Mouse (Mus musculus) stomach, postnatal 0 days (tissue): ENCODE data around the gene Saysd1.

Experiments used
- CTCF ChIP-seq: IDR thresholded peaks from 2 replicates; pipeline ENCODE4 v1.5.1; 2016; ENCODE audit warnings: antibody characterized with exemption, low read depth, mild to moderate bottlenecking, moderate library complexity
- EP300 ChIP-seq: optimal IDR thresholded peaks from 2 replicates; pipeline ENCODE3; 2016; ENCODE audit warnings: antibody characterized with exemption

DNA sequence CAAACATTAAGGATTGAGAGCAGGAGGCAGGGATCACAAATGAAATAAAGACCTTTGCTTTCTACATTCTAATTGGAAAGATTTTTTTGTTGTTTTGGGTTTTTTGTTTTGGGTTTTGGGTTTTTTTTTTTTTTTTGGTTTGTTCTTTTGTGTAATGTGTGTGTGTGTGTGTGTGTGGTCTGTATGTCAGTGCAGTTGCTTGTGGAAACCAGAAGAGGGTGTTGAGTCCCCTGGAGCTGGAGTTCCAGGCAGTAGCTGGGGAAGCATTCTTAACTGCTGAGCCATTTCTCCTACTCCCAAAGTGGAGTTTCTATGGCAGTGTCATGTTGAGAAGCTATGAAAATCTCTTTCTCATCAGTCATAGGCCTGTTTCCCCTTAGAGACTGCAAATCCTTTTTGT, 54.0 kb downstream of the Saysd1 start:
- TF ChIP-seq CTCF = peak; percentile 31
- TF ChIP-seq EP300 = no peak
